Mouse (Mus musculus): ENCODE data around the gene Dgki.

DNA sequence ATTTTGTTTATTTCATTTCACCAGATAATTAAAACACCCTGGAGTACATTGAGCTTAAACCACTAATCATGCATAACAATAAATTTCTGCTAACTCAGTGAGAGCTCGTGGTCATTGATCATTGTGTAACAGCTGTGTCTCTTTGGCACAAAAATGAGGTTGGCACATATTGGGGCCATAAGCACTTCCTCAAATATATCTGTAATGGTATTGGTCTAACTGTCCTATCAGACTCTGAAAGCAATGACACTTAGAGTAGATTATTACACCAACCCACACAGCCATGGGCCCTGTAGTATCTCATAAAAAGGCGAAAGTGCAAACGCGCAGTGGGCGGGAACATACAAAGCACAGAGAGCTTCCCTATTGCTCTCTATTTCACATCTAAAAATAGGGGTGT lies 305.7 kb downstream of the Dgki start:
- TF ChIP-seq GATA1 (IDR thresholded peaks at IDR 0.05; ENCODE audit: low read length) (no peak), TAL1 (IDR thresholded peaks at IDR 0.05; ENCODE audit: low read length) (no peak)
